Comparison of ENCODE assay signal across 11 mouse cellular contexts in genomic region chr7:66477475-66477874, GRCm38 (mm10). TPM values are rescaled to one million over a fixed set of nuclear protein-coding genes. Genes with fewer than 3 reads are reported as not detected.
DNase-seq lines count a peak whose midpoint lies in the region; ATAC-seq and TF ChIP-seq lines count a peak whose summit lies in the region.
"Had no signal": no experiment of that assay in that cellular context is flagged by ENCODE, and none has a peak within 500 bp of the region (broad histone marks: within the 10 kb centered on the region; RNA-seq: fewer than 3 reads in every experiment).

No protein-coding gene starts in this region.

- no peaks in the 10 kb centered on the region for H3K9me3 ChIP-seq in heart, embryonic 13.5 days
- no peaks in the 10 kb centered on the region for H3K9me3 ChIP-seq in lung, postnatal 0 days (ENCODE audit: low read length)
- H3K9me3 ChIP-seq: forebrain, embryonic 12.5 days had no signal

- peak; percentile 71 for TF ChIP-seq EP300 in lung, postnatal 0 days (IDR thresholded peaks at IDR 0.05)

- peak overlapping the region; percentile 50 for H3K4me2 ChIP-seq in heart, embryonic 13.5 days
- H3K4me2 ChIP-seq in lung, postnatal 0 days (replicated peaks; ENCODE audit: low read depth, low read length), result no peak overlapping the region
- H3K4me2 ChIP-seq: forebrain, embryonic 12.5 days had no signal

- no peak for ATAC-seq in heart, embryonic 13.5 days (ENCODE audit: extremely low read depth, insufficient number of reproducible peaks, low FRiP score, low TSS enrichment)
- peak; percentile 82 for ATAC-seq in lung, postnatal 0 days
- ATAC-seq: hindbrain, embryonic 16.5 days had no signal

- H3K27me3 ChIP-seq in heart, embryonic 13.5 days (replicated peaks), result no peaks in the 10 kb centered on the region
- no peaks in the 10 kb centered on the region for H3K27me3 ChIP-seq in lung, postnatal 0 days (replicated peaks; ENCODE audit: insufficient read depth, low read length)

- TF ChIP-seq POLR2A in brain, embryonic 14.5 days (IDR thresholded peaks at IDR 0.05; ENCODE audit: borderline replicate concordance, extremely low read depth, insufficient read depth, insufficient read length, poor library complexity, severe bottlenecking), result no peak

- no peak overlapping the region for H3K4me3 ChIP-seq in heart, embryonic 13.5 days
- no peak overlapping the region for H3K4me3 ChIP-seq in lung, postnatal 0 days (ENCODE audit: low read depth, low read length)
- H3K4me3 ChIP-seq: forebrain, embryonic 12.5 days had no signal

- no peak for TF ChIP-seq CTCF in lung, postnatal 0 days (IDR thresholded peaks at IDR 0.05)
- no peak for TF ChIP-seq CTCF in brain, embryonic 14.5 days (IDR thresholded peaks at IDR 0.05; ENCODE audit: borderline replicate concordance, extremely low read depth, insufficient read depth, insufficient read length)

- DNase-seq in heart, adult 9 months (ENCODE audit: low spot score in 2 of 2), result no peak
- peak; percentile 55 for DNase-seq in lung, postnatal 0 days (ENCODE audit: low spot score)
- no peak for DNase-seq in lung, adult 18-20 months
- peak; percentile 34 for DNase-seq in brain, embryonic 14.5 days (ENCODE audit: low read depth)
- peak; percentile 59 for DNase-seq in retina, embryonic 14.5 days (ENCODE audit: low spot score)
- no peak for DNase-seq in thymus, postnatal 36 days
- no peak for DNase-seq in left cerebral cortex, postnatal 36 days (ENCODE audit: low spot score in 2 of 2)
- DNase-seq: left cerebral cortex, postnatal 4 days had no signal

- H3K27ac ChIP-seq in heart, embryonic 13.5 days (replicated peaks), result no peak overlapping the region
- H3K27ac ChIP-seq in lung, postnatal 0 days (ENCODE audit: low read length), result no peak overlapping the region
- H3K27ac ChIP-seq: forebrain, embryonic 12.5 days had no signal

- 53% methylated on average over 5 of the region's 5 CpGs for WGBS in heart, embryonic 13.5 days
- WGBS in lung, postnatal 0 days, result 25% methylated on average over 5 of the region's 5 CpGs

- H3K4me1 ChIP-seq in heart, embryonic 13.5 days, result peaks cover 13% of the 10 kb centered on the region
- H3K4me1 ChIP-seq in lung, postnatal 0 days (ENCODE audit: insufficient read depth, low read depth, low read length), result no peaks in the 10 kb centered on the region
- H3K4me1 ChIP-seq: forebrain, embryonic 12.5 days had no signal

- intact Hi-C loops in left cerebral cortex, postnatal 36 days (cut with DNase I), result no loop called here

- H3K36me3 ChIP-seq in heart, embryonic 13.5 days, result no peaks in the 10 kb centered on the region
- H3K36me3 ChIP-seq in lung, postnatal 0 days (ENCODE audit: insufficient read depth, low read length), result no peaks in the 10 kb centered on the region
- H3K36me3 ChIP-seq: forebrain, embryonic 12.5 days had no signal

- H3K9ac ChIP-seq in heart, embryonic 13.5 days, result no peak overlapping the region
- H3K9ac ChIP-seq in lung, postnatal 0 days (replicated peaks; ENCODE audit: low read depth), result no peak overlapping the region
- H3K9ac ChIP-seq: forebrain, embryonic 12.5 days had no signal

RNA-seq across cellular contexts. Expression of gene Aldh1a3, which starts 50.2 kb away (rescaled TPM):
- polyA plus RNA-seq in heart, embryonic 13.5 days (2015; fragmentation: Nextera tagmentation; extraction: Ambion mirVana), result 0.79 and 0.84 TPM in 2 replicates
- 0.84 and 1.7 TPM in 2 replicates for polyA plus RNA-seq in lung, postnatal 0 days (2015; fragmentation: Nextera tagmentation; extraction: Ambion mirVana)
- polyA plus RNA-seq in brain, embryonic 14.5 days (2012; rRNA removed), result 1.6 and 2.2 TPM in 2 replicates
- 1 to 10 TPM in 1 of 2 experiments, under 1 TPM in 1; 0.95 to 1.4 TPM for total RNA-seq in left cerebral cortex, postnatal 36 days (2021)

Comparison
In these comparisons a context has a peak if more than half of its experiments do, and no peak if none do; other contexts are left out.
1. DNase-seq: peak in lung, postnatal 0 days (single experiment), brain, embryonic 14.5 days (single experiment) and retina, embryonic 14.5 days (single experiment); none in heart, adult 9 months (0 of 2), lung, adult 18-20 months (0 of 2), thymus, postnatal 36 days (0 of 2) and left cerebral cortex, postnatal 36 days (0 of 2).